Mouse (Mus musculus): ENCODE data around the gene Gm43552. TPM values are rescaled to one million over a fixed set of nuclear protein-coding genes. Genes with fewer than 3 reads are reported as not detected.

Gm43552 gene
- polyA plus RNA-seq, 1 experiment from 2014 or later: not detected

GRCm38 (mm10) chr5:65535457-65536067 is 42.9 kb upstream of the Gm43552 start:
- WGBS: 74% methylated on average over 5 of the region's 5 CpGs

GRCm38 (mm10) chr5:65534496-65534895 is 41.9 kb upstream of the Gm43552 start:
- Histone ChIP-seq H3K4me2 (replicated peaks) (no peak overlapping the region), H3K27ac (no peak overlapping the region), H3K9me3 (ENCODE audit: control insufficient read depth, low read length) (no peaks in the 10 kb centered on the region), H3K27me3 (ENCODE audit: control insufficient read depth, insufficient read depth, low read length) (no peaks in the 10 kb centered on the region), H3K4me3 (replicated peaks; ENCODE audit: low read length) (no peak overlapping the region), H3K9ac (no peak overlapping the region), H3K36me3 (replicated peaks; ENCODE audit: control insufficient read depth, insufficient read depth) (no peaks in the 10 kb centered on the region), H3K4me1 (replicated peaks; ENCODE audit: control insufficient read depth, insufficient read depth, low read length) (peaks cover 14% of the 10 kb centered on the region)
- whole genome bisulfite sequencing: 65% methylated on average over 4 of the region's 4 CpGs
- DNase-seq (ENCODE audit: low spot score): no peak
- no peak for ATAC-seq (ENCODE audit: low FRiP score)

More at GRCm38 (mm10) chr5:65535457-65536067, 42.9 kb upstream of the Gm43552 start:
- Histone ChIP-seq H3K36me3 (replicated peaks; ENCODE audit: control insufficient read depth, insufficient read depth) (no peaks in the 10 kb centered on the region), H3K9ac (no peak overlapping the region), H3K9me3 (ENCODE audit: control insufficient read depth, low read length) (no peaks in the 10 kb centered on the region), H3K4me2 (replicated peaks) (peak overlapping the region; percentile 84; the same call in 1 of the 2 replicates), H3K27me3 (ENCODE audit: control insufficient read depth, insufficient read depth, low read length) (no peaks in the 10 kb centered on the region), H3K4me1 (replicated peaks; ENCODE audit: control insufficient read depth, insufficient read depth, low read length) (peaks cover 17% of the 10 kb centered on the region), H3K4me3 (replicated peaks; ENCODE audit: low read length) (0 out of 2 replicates have a peak overlapping the region, but pooled peaks have one; percentile 75), H3K27ac (no peak overlapping the region)
- DNase-seq (ENCODE audit: low spot score) (peak; percentile 72), ATAC-seq (ENCODE audit: low FRiP score) (no peak)

- Histone ChIP-seq H3K9me3 (ENCODE audit: control insufficient read depth, low read length) (no peaks in the 10 kb centered on the region), H3K27me3 (ENCODE audit: control insufficient read depth, insufficient read depth, low read length) (no peaks in the 10 kb centered on the region), H3K4me2 (replicated peaks) (no peak overlapping the region), H3K4me1 (replicated peaks; ENCODE audit: control insufficient read depth, insufficient read depth, low read length) (0 out of 2 replicates have a peak, but pooled peaks cover 3% of the 10 kb centered on the region), H3K27ac (no peak overlapping the region), H3K9ac (no peak overlapping the region), H3K36me3 (replicated peaks; ENCODE audit: control insufficient read depth, insufficient read depth) (no peaks in the 10 kb centered on the region), H3K4me3 (replicated peaks; ENCODE audit: low read length) (no peak overlapping the region)
- DNase-seq (ENCODE audit: low spot score): no peak
- ATAC-seq (ENCODE audit: low FRiP score): no peak
- 60% methylated on average over 3 of the region's 3 CpGs for WGBS
Measured at GRCm38 (mm10) chr5:65531283-65531682, 38.6 kb upstream of the Gm43552 start.

- H3K9ac ChIP-seq: no peak overlapping the region
- no peaks in the 10 kb centered on the region for H3K36me3 ChIP-seq (replicated peaks; ENCODE audit: control insufficient read depth, insufficient read depth)
- no peaks in the 10 kb centered on the region for H3K4me1 ChIP-seq (replicated peaks; ENCODE audit: control insufficient read depth, insufficient read depth, low read length)
- H3K27ac ChIP-seq: no peak overlapping the region
- H3K4me2 ChIP-seq (replicated peaks): no peak overlapping the region
- ATAC-seq (ENCODE audit: low FRiP score) (no peak), DNase-seq (ENCODE audit: low spot score) (no peak)
- 10% methylated on average over 8 of the region's 8 CpGs for WGBS
- H3K9me3 ChIP-seq (ENCODE audit: control insufficient read depth, low read length): no peaks in the 10 kb centered on the region
- H3K4me3 ChIP-seq (replicated peaks; ENCODE audit: low read length): no peak overlapping the region
- H3K27me3 ChIP-seq (ENCODE audit: control insufficient read depth, insufficient read depth, low read length): no peaks in the 10 kb centered on the region
Measured at GRCm38 (mm10) chr5:65525674-65526443, 33.2 kb upstream of the Gm43552 start.

- Histone ChIP-seq H3K27ac (no peak overlapping the region), H3K4me3 (replicated peaks; ENCODE audit: low read length) (no peak overlapping the region), H3K27me3 (ENCODE audit: control insufficient read depth, insufficient read depth, low read length) (no peaks in the 10 kb centered on the region), H3K4me1 (replicated peaks; ENCODE audit: control insufficient read depth, insufficient read depth, low read length) (no peaks in the 10 kb centered on the region), H3K9ac (no peak overlapping the region), H3K9me3 (ENCODE audit: control insufficient read depth, low read length) (no peaks in the 10 kb centered on the region), H3K4me2 (replicated peaks) (no peak overlapping the region), H3K36me3 (replicated peaks; ENCODE audit: control insufficient read depth, insufficient read depth) (no peaks in the 10 kb centered on the region)
- DNase-seq (ENCODE audit: low spot score): no peak
- no peak for ATAC-seq (ENCODE audit: low FRiP score)
- WGBS: 76% methylated on average over 4 of the region's 4 CpGs
Measured at GRCm38 (mm10) chr5:65524831-65525230, 32.2 kb upstream of the Gm43552 start.

GRCm38 (mm10) chr5:65521803-65522202 is 29.2 kb upstream of the Gm43552 start:
- H3K9ac ChIP-seq: no peak overlapping the region
- 91% methylated on average over 1 of the region's 1 CpGs for WGBS
- H3K27me3 ChIP-seq (ENCODE audit: control insufficient read depth, insufficient read depth, low read length): no peaks in the 10 kb centered on the region
- no peaks in the 10 kb centered on the region for H3K9me3 ChIP-seq (ENCODE audit: control insufficient read depth, low read length)
- ATAC-seq (ENCODE audit: low FRiP score): no peak
- no peaks in the 10 kb centered on the region for H3K36me3 ChIP-seq (replicated peaks; ENCODE audit: control insufficient read depth, insufficient read depth)
- H3K4me1 ChIP-seq (replicated peaks; ENCODE audit: control insufficient read depth, insufficient read depth, low read length): no peaks in the 10 kb centered on the region
- no peak overlapping the region for H3K4me3 ChIP-seq (replicated peaks; ENCODE audit: low read length)
- no peak overlapping the region for H3K27ac ChIP-seq
- H3K4me2 ChIP-seq (replicated peaks): no peak overlapping the region
- DNase-seq (ENCODE audit: low spot score): no peak

GRCm38 (mm10) chr5:65514635-65515278 is 22.1 kb upstream of the Gm43552 start:
- DNase-seq (ENCODE audit: low spot score) (no peak), ATAC-seq (ENCODE audit: low FRiP score) (no peak)
- Histone ChIP-seq H3K4me3 (replicated peaks; ENCODE audit: low read length) (no peak overlapping the region), H3K27me3 (ENCODE audit: control insufficient read depth, insufficient read depth, low read length) (no peaks in the 10 kb centered on the region), H3K9me3 (ENCODE audit: control insufficient read depth, low read length) (no peaks in the 10 kb centered on the region), H3K27ac (no peak overlapping the region), H3K9ac (no peak overlapping the region), H3K36me3 (replicated peaks; ENCODE audit: control insufficient read depth, insufficient read depth) (no peaks in the 10 kb centered on the region), H3K4me1 (replicated peaks; ENCODE audit: control insufficient read depth, insufficient read depth, low read length) (no peaks in the 10 kb centered on the region), H3K4me2 (replicated peaks) (no peak overlapping the region)
- WGBS: 69% methylated on average over 5 of the region's 5 CpGs

GRCm38 (mm10) chr5:65513506-65513905 is 20.9 kb upstream of the Gm43552 start:
- Histone ChIP-seq H3K4me1 (replicated peaks; ENCODE audit: control insufficient read depth, insufficient read depth, low read length) (no peaks in the 10 kb centered on the region), H3K27me3 (ENCODE audit: control insufficient read depth, insufficient read depth, low read length) (no peaks in the 10 kb centered on the region), H3K4me3 (replicated peaks; ENCODE audit: low read length) (no peak overlapping the region), H3K9me3 (ENCODE audit: control insufficient read depth, low read length) (no peaks in the 10 kb centered on the region), H3K27ac (no peak overlapping the region), H3K4me2 (replicated peaks) (no peak overlapping the region), H3K36me3 (replicated peaks; ENCODE audit: control insufficient read depth, insufficient read depth) (no peaks in the 10 kb centered on the region), H3K9ac (no peak overlapping the region)
- ATAC-seq (ENCODE audit: low FRiP score): no peak
- 81% methylated on average over 3 of the region's 3 CpGs for WGBS
- no peak for DNase-seq (ENCODE audit: low spot score)

- 85% methylated on average over 8 of the region's 8 CpGs for WGBS
- DNase-seq (ENCODE audit: low spot score): no peak
- Histone ChIP-seq H3K4me2 (replicated peaks) (no peak overlapping the region), H3K9ac (no peak overlapping the region), H3K27me3 (ENCODE audit: control insufficient read depth, insufficient read depth, low read length) (no peaks in the 10 kb centered on the region), H3K27ac (no peak overlapping the region), H3K36me3 (replicated peaks; ENCODE audit: control insufficient read depth, insufficient read depth) (no peaks in the 10 kb centered on the region), H3K4me3 (replicated peaks; ENCODE audit: low read length) (no peak overlapping the region), H3K4me1 (replicated peaks; ENCODE audit: control insufficient read depth, insufficient read depth, low read length) (no peaks in the 10 kb centered on the region), H3K9me3 (ENCODE audit: control insufficient read depth, low read length) (no peaks in the 10 kb centered on the region)
- ATAC-seq (ENCODE audit: low FRiP score): no peak
Measured at GRCm38 (mm10) chr5:65508395-65508794, 15.8 kb upstream of the Gm43552 start.

Data from hindbrain, embryonic 14.5 days (tissue).